Mouse (Mus musculus) retina, embryonic 14.5 days (tissue): ENCODE measurements at regions not wholly inside any gene's neighbourhood (a gene's known extent, or its start where the extent isn't known, plus 50 kb on each side); places are given as distances from the start of the nearest gene placed in this dataset.

Experiments used
- DNase-seq: peaks from one replicate; pipeline ENCODE4 v3.0.0-alpha.2; 2015; ENCODE audit warnings: low spot score

DNA sequence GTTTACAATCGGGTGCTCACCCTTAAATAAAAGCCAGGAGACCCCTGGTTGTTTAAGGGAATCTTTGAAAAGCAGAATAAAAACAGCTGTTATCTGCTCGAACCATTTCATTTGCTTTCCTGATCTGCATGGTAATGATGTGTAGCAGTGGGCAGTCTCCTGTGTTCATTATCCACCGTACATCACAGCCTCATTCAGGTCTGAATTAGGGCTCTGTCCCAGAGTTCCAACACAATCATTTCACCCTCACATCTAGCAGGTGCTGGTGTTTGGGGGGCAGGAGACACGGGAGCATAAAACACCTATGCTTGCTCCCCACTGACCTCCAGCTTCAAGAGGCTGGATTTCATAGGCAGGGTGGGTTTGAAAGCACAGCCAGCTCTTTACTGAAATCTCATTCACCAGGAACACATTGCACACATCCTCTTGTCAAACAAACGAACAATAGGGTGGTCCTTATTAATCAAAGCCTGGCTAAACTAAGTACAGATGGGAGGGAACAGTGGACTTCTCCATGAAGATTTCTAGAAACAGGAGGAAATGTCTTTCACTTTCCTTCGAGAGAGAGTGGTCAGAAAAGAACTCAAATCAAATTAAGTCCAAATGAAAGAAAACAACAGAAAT is 368.3 kb upstream of the Adgrl2 start:
- peak; percentile 33 for DNase-seq

DNA sequence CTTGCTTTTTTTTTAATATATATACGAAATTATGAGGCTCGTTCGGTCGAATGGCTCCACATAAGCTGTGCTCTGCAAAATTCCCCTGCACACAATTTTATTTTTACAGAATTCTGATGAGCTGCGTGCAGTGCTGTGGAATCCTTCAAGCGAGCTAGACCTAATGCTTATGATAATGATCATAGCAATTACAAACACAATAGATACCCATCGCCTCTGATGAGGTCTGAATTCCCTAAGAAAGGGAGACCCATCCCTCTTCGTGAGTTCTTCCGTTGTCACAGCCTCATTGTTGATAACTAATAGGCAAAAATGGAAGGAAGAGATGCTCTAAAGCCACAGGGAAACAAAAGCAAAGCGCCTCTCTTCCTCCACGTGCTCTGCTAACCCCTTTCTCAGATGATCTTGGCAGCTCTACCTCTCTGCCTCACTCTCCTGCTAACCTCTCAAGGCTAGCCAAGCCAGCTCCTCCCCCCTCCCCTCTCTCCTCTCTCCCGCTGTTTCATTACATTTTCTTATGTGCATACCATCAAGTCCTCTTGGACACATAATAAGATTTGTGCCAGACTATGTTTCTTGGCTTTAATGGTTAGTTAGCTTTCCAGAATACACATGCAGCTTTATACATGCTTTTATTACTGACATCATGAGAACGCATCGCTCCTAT is 367.7 kb upstream of the Adgrl2 start:
- DNase-seq, result peak; percentile 35

DNA sequence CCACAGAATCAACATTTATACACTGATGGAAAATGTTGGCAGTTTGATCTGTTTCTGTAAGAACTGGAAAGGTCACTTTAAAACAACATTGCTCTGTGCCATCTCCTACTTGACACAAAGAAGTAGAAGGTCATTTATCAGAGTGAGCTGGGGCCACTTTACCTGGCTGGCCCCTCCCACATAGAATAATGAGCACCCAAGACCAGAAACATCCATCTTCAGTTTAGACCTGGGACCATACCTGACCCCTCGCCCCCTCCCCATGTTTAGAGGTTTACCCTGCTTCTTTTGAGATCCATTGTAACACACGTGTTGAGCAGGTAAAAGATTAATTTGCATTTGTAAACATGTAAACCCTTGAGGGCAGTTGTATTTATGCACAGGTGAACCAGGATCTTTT is 366.8 kb upstream of the Adgrl2 start:
- no peak for DNase-seq

DNA sequence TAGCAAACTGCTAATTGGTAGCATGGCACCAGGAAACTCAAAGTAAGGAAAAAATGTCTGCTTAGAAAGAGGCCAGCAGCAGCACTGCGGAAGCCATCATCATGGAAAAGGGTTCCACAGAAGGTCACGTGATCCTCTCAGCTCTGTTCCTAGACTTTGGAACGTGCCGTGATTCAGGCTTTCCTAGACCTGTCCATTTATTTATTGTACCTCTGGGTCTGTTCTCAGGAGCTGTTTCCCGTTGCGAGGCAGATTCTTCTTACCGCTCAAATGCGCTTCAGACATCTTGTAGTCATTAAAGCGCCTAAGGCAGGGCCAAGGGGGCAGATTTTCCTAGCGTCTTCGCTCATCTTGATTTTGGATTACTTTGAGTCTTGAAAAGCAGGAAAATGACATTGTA is 365.0 kb upstream of the Adgrl2 start:
- no peak for DNase-seq

DNA sequence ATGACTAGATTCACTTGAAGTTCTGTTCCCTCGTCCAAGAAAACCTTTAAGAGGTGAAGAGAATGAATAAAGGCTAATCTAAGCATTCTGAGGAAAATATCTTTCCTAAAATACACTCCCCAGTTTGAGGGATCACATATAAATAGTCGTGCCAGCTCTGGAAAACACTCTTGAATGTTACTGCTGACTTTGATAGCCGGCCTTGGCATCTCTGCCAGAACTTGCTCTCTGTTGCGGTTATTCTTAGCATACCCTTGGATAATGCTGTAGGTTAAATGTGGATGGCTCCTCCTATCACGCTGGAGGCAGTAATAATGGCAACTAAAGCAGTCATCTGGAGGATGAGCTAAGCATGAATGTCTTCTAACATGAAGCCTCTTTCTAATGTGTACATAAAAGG is 363.6 kb upstream of the Adgrl2 start:
- DNase-seq, result no peak

DNA sequence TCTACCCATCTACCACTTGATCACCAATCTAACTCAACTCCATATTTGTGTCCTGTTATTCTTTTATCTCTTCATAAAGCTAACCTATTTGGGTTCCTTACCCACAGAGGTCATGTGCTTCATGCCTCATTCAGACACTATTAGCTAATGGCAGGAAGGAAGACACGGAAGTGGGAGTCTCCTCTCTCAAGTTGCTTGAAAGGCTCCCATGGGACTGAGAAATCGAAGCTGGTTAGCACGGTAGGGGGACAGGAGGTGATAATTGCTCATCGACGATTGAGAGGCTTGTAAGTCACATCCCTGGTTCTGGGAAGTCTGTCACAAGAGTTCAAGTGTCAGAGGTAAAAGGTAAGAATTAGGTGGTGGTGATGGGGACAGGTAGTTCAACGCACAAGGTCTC is 362.2 kb upstream of the Adgrl2 start:
- DNase-seq, result no peak

DNA sequence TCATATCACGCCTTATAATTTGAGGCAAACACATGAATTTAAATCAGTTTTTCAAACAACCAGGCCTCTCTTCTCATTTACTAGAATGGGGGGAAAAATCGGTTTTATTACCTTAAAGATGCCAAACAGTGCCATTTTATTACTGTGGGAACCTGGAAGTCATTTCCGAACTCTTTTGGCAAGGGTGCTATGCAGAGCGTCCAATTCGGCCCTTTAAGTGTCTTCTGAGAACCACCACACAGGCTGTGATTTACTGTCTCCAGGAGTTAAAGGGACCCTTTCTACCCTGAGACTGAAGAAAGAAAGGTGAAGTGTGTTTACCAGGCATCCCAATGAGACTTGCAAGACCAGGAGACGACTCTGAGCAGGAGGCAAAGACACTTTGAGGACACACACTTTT is 359.4 kb upstream of the Adgrl2 start:
- DNase-seq, result no peak

DNA sequence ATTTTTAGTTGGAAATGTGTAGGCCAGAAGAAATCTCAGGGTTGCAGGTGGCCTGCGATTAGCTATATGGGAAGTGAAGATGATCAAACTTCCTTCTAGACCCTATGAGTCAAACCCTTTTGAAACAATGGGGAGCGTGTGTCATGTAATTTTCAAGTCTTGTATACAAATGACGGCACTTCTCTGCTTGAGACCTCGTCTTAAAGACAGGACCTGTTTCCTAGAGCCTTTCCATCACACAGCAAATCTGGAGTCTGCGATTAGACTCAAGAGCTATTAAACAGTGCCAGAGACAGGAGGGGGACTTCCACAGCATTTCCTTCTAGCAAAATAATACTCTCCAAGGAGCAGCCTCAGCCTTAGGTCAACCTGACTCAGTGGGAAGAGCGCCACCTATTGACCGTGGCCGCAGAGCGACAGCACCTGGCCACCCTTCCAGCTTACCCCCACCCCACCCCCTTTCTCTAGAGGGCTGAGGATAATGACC is 358.9 kb upstream of the Adgrl2 start:
- DNase-seq, result peak; percentile 71

DNA sequence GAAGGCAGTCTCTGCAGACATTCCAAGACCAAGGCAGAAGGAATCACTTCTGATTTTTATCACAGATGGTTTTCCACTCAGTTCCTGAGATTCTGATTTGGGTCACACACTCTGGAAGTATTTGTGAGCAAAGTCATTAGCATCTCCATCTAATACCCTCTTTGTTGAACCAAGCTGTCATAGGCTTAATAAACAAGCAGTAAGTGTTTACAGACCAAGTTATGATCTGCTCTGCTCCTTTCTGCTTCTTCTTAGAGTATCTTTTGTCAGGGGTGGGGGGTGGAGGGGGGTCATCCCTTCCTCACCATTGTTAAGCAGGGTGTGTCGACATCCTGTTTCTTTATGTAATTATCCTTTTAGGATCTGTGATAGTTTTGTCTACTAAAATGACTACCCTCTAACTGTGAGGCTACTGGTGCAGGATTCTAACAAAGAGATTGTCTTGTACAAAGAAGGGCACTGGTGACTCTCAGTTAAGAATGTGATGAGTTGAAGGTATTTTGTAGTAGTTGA is 358.2 kb upstream of the Adgrl2 start:
- DNase-seq, result no peak

DNA sequence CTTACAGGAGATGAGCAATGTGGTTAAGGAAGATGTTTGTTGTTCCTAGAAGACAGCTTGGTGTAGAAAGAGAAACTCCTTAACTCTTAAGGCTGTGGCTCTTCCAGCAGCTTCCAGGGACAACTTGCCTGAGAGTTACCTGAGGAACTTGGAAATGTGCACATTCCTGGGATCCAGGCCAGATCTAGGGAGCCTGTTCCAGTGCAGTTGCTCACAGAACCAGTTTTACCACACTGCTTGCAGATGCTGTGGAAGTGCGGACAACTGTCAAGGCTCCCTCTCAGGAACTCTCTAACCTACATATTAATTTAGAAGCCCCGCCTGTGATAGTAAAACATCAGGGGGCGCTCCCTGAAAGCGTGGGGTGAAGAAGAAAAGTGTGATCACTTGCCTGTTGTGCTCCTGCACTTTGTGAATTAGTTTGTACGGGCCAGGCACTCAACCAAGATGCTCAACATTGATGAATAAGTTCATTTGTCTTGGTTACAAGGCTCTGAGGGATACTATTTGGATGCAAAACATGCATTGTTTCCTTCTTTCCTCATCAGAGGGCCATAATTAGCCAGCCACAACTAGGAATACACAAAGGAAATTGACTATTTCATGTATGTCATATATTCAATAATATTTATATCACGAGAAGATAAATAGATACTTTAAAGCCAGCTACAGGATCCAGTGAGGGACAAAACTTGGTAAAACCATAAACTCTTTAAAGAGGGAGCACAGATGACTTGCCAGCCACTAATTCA is 357.1 kb upstream of the Adgrl2 start:
- no peak for DNase-seq

DNA sequence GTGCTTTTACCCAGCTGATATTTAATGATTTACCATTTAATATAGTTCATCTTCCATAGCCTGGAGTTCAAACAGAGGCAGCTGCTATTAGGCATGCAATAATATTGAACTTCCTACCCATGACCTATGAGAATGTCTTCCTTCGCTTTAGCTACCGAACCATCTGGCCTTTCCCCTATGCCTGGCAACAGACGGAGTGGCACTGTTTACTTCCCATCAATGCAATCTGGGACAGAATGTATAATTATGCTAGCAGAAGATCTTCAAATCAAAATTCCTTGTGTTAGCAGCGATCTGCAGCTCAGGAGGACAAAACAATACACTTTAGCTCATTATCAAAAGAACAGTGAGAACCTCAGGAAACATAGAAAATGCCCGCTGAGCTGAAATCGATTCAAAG is 352.2 kb upstream of the Adgrl2 start:
- DNase-seq, result no peak

DNA sequence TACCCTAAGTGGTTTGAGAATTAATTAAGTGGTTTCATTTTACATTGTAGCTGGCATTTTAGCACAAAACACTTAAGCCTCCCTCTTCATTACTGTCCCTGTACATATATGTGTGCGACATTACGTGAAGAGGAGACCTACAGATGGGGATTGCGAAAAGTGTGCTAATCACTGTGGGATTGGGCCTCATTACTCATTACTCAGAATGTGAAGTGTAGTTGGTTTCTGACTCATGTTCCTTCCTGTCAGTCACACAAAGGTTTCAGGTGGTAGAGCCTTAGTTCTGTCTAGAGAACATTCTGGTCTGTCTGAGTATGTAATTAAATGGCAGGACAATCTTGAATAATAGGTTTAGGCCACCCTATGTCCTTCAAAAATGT is 349.0 kb upstream of the Adgrl2 start:
- DNase-seq, result no peak

DNA sequence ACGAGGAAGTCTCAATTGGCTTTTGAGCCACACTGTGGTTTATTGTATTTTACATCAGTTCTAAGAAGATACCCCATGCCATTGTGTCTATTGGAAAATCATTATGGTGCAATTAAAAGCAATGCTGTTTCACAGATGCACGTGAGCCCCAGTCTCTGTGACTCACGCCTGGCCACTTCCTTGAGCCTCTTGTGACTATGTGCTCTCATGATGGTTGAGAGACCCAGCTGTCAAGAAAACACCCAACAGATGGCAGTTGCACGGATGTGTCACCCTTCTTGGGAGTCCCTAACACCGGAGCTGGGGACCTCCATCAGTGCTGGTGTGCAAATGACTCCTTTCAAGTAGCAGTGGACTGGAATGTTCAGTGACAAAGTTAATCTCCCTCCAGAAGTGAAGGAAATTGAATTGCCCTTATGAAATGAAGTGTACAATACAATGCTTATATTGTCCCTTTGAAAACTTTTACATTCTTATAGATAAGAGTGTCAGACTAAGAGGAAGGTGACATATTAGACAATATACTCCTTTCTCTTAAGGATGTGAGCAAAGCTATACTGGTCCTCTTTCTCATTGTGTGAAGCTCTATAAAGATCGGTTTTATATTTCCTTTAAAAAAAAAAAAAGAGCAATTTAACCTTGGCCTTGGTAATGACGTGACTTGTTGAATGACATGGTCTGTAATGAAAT is 348.5 kb upstream of the Adgrl2 start:
- DNase-seq, result no peak

DNA sequence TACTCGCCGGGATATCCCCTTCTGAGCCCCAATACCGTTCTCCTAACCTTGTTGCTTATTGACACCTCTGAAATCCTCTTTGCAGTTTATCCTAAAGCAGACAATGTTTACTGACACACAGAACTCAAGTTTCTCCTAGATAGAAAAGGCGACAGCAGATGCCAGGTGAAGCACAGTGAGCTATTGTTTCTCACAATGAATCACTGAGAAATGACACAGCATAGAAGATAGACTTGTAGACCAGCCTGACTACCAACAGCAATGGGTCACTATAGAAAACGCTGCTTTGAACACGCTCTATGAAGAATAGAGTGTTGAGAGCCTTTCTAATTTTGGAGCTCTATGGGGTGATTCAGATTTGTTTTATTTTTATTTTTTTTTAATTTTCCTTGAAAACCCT is 344.9 kb upstream of the Adgrl2 start:
- DNase-seq, result no peak

DNA sequence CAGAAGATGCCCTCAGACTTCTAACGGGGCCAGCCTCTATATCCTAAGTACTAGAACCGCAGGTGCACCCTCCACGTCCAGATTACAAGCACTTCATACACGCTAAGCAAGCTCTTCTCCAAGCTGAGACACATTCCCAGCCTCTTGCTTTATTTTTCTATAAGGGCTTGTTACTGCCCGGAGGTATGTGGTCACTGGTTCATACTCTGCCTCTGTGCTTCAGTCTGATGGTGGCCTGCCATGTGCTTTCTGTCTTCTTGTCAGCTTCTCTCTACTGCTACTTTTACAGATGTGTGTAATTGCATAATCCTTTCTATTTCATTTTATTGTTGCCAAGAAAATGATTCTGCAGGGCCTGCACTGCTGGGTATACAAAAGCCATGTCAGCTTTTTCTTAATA is 343.3 kb upstream of the Adgrl2 start:
- DNase-seq, result peak; percentile 4

DNA sequence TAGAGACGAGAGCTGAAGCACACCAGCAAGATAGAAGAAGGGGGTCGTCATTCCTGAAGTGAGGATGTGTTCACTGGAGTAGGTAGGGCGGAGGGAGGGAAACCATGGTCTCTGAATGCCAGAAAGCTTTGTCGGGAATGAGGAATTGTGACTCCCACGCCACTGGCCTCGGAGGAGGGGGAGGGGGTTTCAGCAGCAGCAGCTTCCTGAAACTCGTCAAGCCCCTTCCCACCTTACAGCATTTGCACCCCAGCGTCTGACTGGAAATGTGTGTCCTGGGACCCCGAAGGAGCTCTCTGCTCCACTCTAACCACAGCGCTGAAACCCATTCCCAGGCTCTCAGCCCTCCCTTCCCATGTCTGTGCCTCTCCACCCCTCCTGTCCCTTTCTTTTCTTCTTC is 342.8 kb upstream of the Adgrl2 start:
- DNase-seq, result no peak

DNA sequence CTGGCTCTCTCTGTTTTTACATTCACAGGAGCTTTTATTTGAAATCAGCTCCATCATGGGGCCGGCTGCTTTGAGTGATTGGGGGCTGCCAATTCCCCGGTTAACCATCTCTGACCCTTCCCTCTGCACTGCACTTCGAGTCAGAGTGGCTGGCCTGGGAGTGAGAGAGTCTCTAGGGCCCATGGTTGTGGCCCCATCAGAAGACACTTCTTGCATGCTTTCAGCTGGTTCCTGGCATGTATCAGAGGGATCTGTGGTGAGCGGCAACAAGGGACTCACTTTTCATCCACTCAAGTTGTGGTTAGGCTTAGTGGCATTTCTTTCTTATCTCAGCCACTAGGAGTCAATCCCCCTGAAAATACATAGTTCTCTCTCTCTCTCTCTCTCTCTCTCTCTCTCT is 341.8 kb upstream of the Adgrl2 start:
- DNase-seq, result peak; percentile 52

DNA sequence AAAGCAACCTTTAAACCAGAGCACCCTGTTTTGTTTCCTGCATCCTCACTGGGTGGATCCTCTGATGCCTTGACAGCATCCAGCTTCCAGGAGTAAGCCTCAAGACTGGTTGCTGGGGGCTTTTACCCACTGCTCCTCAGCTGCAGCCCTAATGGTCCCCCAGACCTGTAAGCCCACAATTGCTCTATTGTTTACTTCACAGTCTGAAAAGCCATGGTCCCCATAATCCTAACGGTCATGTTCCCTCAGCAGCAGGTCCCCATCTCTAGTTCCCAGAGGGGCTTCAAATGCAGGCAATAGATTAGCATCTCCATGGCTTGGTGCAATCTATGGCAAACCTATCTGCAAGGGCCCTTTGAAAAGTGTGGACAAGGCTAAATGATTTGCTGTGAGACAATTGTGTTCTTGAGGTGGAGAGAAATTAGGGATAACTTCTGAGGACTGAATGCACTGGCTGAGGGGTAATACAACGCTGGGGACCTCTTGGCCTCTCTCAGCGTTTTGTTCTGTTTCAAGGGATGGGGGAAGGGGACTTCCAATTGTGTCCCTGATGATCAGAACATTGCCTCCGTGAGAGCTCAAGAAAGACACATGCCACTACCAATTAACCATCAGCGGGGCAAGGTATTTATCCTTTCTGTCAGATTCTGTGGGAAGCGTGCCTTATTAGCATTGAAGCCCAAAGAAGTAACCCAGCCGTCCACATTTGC is 341.1 kb upstream of the Adgrl2 start:
- peak; percentile 78 for DNase-seq

DNA sequence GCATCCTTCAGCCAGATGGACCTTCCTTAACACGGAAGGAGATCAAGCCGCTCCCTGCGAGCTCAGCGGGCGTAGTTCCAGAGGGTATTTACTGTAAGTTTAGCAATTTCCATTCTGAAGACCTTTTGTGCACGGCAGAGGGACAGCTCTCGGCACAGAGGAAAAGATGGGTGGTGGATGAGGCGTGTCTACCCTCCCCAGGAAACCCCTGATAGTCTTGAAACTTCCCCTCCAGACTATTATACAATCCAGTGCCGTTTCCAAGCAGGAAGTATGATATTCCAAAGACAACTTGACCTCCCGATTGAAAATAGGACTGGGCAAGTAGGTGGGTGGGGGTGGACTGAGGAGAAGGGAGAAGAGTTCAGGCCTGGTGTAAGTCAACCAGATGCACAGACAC is 340.4 kb upstream of the Adgrl2 start:
- peak; percentile 22 for DNase-seq

DNA sequence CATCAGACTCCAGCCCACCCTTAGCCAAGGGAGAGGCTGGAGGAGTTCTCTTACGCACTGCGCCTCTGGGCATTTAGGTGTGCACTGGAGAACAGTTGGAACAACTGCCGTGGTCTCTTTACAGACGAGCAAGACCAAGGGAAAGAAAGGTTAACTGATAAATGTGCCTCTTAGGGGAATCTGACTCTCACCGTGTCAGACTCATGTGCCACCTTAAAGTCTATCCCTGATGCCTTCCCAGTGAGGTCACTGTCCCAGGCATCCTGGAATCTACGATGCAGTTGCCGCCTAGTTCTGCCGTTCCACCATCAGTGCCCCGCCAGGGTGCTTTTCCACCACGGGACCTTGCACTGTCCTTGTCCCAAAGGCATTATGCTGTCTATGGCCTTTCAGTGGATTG is 339.7 kb upstream of the Adgrl2 start:
- DNase-seq, result no peak

DNA sequence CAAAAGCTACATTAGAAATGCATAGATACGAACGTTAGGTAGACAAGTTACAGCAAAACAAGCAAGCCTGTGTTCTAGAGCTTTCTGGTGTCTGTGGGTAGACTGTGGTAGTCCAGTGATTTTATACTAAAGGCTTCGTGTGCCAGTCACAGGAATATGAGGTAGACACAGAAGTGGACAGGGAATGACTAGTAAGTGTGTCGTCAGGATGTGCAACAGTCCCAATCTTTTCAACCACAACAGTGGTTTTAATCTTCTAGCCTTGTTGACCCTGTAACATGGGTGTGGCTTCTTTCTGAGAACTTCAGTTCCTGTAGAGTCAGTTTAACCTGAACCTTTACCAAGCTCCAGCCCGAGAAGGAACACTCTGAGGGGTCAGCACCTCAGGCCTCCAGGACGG is 339.3 kb upstream of the Adgrl2 start:
- no peak for DNase-seq

DNA sequence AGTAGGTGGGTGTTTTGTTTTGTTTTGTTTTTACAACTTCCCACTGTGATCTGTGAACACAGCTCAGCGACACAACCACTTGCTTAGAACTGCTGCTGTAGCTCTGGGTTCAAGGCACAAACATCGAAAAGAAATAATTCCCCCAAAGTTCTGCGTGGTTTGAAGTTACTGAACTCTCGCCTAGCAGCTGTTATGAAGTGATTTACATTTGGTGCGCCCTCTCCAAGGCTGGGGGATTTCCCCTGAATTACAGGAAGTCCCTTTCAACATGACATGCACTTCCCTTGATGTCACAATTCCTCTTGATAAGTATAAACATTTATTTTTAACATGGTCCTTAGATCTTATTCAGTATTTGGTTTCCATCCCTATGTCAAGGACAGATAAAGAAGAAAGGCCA is 336.3 kb upstream of the Adgrl2 start:
- DNase-seq, result no peak
